Mouse (Mus musculus): ENCODE data around the gene Gal3st1. TPM values are rescaled to one million over a fixed set of nuclear protein-coding genes. Genes with fewer than 3 reads are reported as not detected.

The Gal3st1 gene
- polyA plus RNA-seq, 1 experiment from 2014 or later = 10.0 TPM

GRCm38 (mm10) chr11:4034169-4034568 lies 50.7 kb downstream of the Gal3st1 start:
- in situ Hi-C loops (cut with MboI; ENCODE audit: low pct_unique_long_range_greater_than_20kb) = loop anchor here (25.0 kb wide), 1 partner anchor 928 kb away; no protein-coding TSS in a partner anchor
- POLR2A ChIA-PET = no interaction called here
- ATAC-seq (no peak), DNase-seq (ENCODE audit: low read depth, low spot score) (no peak)
- no peak for TF ChIP-seq CTCF (IDR thresholded peaks at IDR 0.05)
- CTCF ChIA-PET = no interaction called here
- peaks cover 15% of the 10 kb centered on the region for H3K27me3 ChIP-seq

- no peak for DNase-seq (ENCODE audit: low read depth, low spot score)
- in situ Hi-C loops (cut with MboI; ENCODE audit: low pct_unique_long_range_greater_than_20kb) = loop anchor here (25.0 kb wide), 1 partner anchor 927 kb away; no protein-coding TSS in a partner anchor
- H3K27me3 ChIP-seq = peaks cover 4% of the 10 kb centered on the region
- TF ChIP-seq CTCF (IDR thresholded peaks at IDR 0.05) = no peak
- ChIA-PET POLR2A (no interaction called here), CTCF (no interaction called here)
- no peak for ATAC-seq
Measured at GRCm38 (mm10) chr11:4035116-4035892, 51.9 kb downstream of the Gal3st1 start.

GRCm38 (mm10) chr11:4035916-4036315 lies 52.5 kb downstream of the Gal3st1 start:
- in situ Hi-C loops (cut with MboI; ENCODE audit: low pct_unique_long_range_greater_than_20kb) = loop anchor here (25.0 kb wide), 1 partner anchor 926 kb away; no protein-coding TSS in a partner anchor
- no peak for ATAC-seq

GRCm38 (mm10) chr11:4036365-4037084 lies 53.1 kb downstream of the Gal3st1 start:
- DNase-seq (ENCODE audit: low read depth, low spot score) (no peak), ATAC-seq (no peak)
- ChIA-PET CTCF (no interaction called here), POLR2A (no interaction called here)
- in situ Hi-C loops (cut with MboI; ENCODE audit: low pct_unique_long_range_greater_than_20kb) = loop anchor here (25.0 kb wide), 1 partner anchor 926 kb away; no protein-coding TSS in a partner anchor
- peaks cover 4% of the 10 kb centered on the region for H3K27me3 ChIP-seq
- TF ChIP-seq CTCF (IDR thresholded peaks at IDR 0.05) = no peak

More at GRCm38 (mm10) chr11:4035916-4036315, 52.5 kb downstream of the Gal3st1 start:
- ChIA-PET POLR2A (no interaction called here), CTCF (no interaction called here)
- H3K27me3 ChIP-seq = no peaks in the 10 kb centered on the region
- TF ChIP-seq CTCF (IDR thresholded peaks at IDR 0.05) = no peak
- no peak for DNase-seq (ENCODE audit: low read depth, low spot score)

GRCm38 (mm10) chr11:4039951-4040350 lies 56.5 kb downstream of the Gal3st1 start:
- in situ Hi-C loops (cut with MboI; ENCODE audit: low pct_unique_long_range_greater_than_20kb) = loop anchor here (25.0 kb wide), 1 partner anchor 922 kb away; no protein-coding TSS in a partner anchor
- DNase-seq (ENCODE audit: low read depth, low spot score) = no peak
- CTCF ChIA-PET = interaction anchor here (1.1 kb wide), 1 partner anchor 40 kb away, joined by 3 read pairs; no protein-coding TSS in a partner anchor

DNA sequence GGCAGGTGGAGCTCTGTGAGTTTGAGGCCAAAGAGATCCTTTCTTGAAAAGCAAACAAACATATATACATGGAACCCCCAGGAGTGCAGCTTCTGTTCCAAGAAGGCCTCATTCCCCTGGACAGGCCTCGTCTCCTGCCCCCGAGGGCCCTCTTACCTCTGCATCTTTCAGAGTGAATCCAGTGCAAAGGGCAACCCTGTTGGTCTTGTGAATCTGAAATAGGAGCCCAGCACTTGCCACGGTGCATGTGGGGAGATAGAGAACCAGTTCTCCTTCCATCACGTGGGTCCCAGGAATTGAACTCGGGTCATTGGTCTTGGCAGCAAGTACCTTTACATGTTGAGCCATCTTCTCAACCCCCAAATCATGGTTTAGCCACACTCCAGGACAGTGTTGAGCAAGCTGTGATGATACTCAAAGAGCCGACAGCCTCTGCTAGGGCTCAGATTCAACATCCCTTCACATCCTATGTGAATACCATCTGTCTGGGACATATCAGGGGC lies 57.7 kb downstream of the Gal3st1 start:
- ChIA-PET CTCF (no interaction called here), POLR2A (no interaction called here)
- no peak for DNase-seq (ENCODE audit: low read depth, low spot score)
- ATAC-seq = no peak
- in situ Hi-C loops (cut with MboI; ENCODE audit: low pct_unique_long_range_greater_than_20kb) = loop anchor here (25.0 kb wide), 1 partner anchor 921 kb away; no protein-coding TSS in a partner anchor
- peaks cover 21% of the 10 kb centered on the region for H3K27me3 ChIP-seq
- no peak for TF ChIP-seq CTCF (IDR thresholded peaks at IDR 0.05)

More at GRCm38 (mm10) chr11:4039951-4040350, 56.5 kb downstream of the Gal3st1 start:
- H3K27me3 ChIP-seq = peaks cover 21% of the 10 kb centered on the region
- ATAC-seq = no peak
- TF ChIP-seq CTCF (IDR thresholded peaks at IDR 0.05) = no peak
- POLR2A ChIA-PET = no interaction called here

DNA sequence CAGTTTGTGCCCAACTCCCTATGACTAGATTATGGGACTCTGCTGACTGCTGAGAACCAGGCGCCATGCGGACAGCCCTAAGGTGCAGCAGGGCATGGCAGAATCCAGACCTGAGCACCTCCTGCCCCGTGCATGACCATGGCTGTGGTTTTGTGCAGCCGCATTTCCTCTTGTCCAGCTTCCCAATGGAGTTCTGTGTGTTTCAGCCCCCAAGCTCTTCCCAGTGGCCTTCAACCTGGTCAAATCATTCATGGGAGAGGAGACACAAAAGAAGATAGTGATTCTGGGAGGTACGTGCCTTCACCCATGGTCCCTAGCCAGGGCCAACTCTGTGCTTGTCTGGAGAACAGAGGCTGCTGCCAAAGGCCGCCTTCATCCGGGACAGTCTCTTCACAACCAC lies 59.6 kb downstream of the Gal3st1 start:
- POLR2A ChIA-PET = no interaction called here
- in situ Hi-C loops (cut with MboI; ENCODE audit: low pct_unique_long_range_greater_than_20kb) = loop anchor here (25.0 kb wide), 1 partner anchor 919 kb away; no protein-coding TSS in a partner anchor
- DNase-seq (ENCODE audit: low read depth, low spot score) (no peak), ATAC-seq (no peak)
- TF ChIP-seq CTCF (IDR thresholded peaks at IDR 0.05) = no peak
- peaks cover 31% of the 10 kb centered on the region for H3K27me3 ChIP-seq
- CTCF ChIA-PET = no interaction called here

- no peak for TF ChIP-seq CTCF (IDR thresholded peaks at IDR 0.05)
- DNase-seq (ENCODE audit: low read depth, low spot score) = no peak
- CTCF ChIA-PET = no interaction called here
- in situ Hi-C loops (cut with MboI; ENCODE audit: low pct_unique_long_range_greater_than_20kb) = loop anchor here (25.0 kb wide), 1 partner anchor 916 kb away; no protein-coding TSS in a partner anchor
- ATAC-seq = no peak
- H3K27me3 ChIP-seq = peaks cover 27% of the 10 kb centered on the region
- POLR2A ChIA-PET = no interaction called here
Measured at GRCm38 (mm10) chr11:4046526-4046925, 63.1 kb downstream of the Gal3st1 start.

DNA sequence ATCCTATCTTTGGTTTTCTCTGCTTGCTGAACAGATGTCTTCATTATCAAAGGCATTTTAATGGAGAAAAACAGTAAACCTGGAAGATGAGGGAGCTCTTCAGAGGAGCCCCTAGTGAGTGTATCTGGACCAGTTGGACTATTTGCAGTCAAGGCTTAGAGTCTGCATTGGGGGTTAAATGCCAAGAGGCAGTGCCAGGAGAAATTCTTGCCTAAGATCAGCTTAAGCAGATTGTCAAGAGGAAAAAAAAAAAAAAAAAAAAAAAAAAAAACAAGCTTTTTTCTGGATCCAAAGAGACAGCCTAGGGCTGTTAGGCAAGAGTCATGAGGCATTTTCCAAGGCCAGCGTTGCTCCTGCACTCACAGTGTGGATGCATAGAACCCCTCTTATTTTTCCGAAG lies 64.3 kb downstream of the Gal3st1 start:
- DNase-seq (ENCODE audit: low read depth, low spot score) (no peak), ATAC-seq (no peak)
- TF ChIP-seq CTCF (IDR thresholded peaks at IDR 0.05) = no peak
- H3K27me3 ChIP-seq = peaks cover 29% of the 10 kb centered on the region
- POLR2A ChIA-PET = no interaction called here
- CTCF ChIA-PET = interaction anchor here (0.8 to 1.5 kb wide), 3 partner anchors 32 to 38 kb away, joined by 3 to 4 read pairs (median 3); no protein-coding TSS in a partner anchor
- in situ Hi-C loops (cut with MboI; ENCODE audit: low pct_unique_long_range_greater_than_20kb) = loop anchor here (25.0 kb wide), 1 partner anchor 915 kb away; no protein-coding TSS in a partner anchor

DNA sequence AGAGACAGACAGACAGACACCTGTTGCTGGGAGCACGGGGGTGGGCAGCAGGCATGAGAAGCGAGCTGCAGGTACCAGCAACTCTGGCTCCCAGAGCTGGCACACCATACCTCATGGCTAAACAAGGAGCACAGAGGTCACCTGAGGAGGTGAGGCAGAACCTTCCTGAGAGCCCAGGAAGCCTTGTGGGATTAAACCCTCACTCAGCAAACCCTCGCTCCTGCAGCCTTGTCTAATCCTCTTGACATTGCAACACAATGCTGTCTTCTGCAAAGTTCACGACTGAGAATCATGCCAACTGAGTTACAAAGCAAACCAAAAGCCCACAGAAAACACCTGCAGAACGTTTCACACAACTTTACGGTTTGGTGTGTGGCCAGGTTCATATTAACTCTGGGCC lies 65.0 kb downstream of the Gal3st1 start:
- in situ Hi-C loops (cut with MboI; ENCODE audit: low pct_unique_long_range_greater_than_20kb) = loop anchor here (25.0 kb wide), 1 partner anchor 914 kb away; no protein-coding TSS in a partner anchor
- POLR2A ChIA-PET = no interaction called here
- CTCF ChIA-PET = interaction anchor here (1.5 kb wide), 1 partner anchor 37 kb away, joined by 3 read pairs; no protein-coding TSS in a partner anchor
- no peak for TF ChIP-seq CTCF (IDR thresholded peaks at IDR 0.05)
- ATAC-seq (no peak), DNase-seq (ENCODE audit: low read depth, low spot score) (no peak)
- peaks cover 23% of the 10 kb centered on the region for H3K27me3 ChIP-seq

Other genes starting within 250 kb of the Gal3st1 start
- 0.15 TPM for gene Osbp2, start 119.7 kb upstream of the Gal3st1 start, polyA plus RNA-seq (2021)
- 2.0 TPM for gene 4921536K21Rik, start 88.5 kb upstream of the Gal3st1 start, polyA plus RNA-seq (2021)
- 16.4 TPM for gene Dusp18, start 88.4 kb upstream of the Gal3st1 start, polyA plus RNA-seq (2021)
- gene Slc35e4, start 69.0 kb upstream of the Gal3st1 start, polyA plus RNA-seq (2021) = 25.6 TPM
- 158 TPM for gene Tcn2, start 51.5 kb upstream of the Gal3st1 start, polyA plus RNA-seq (2021)
- gene Pes1, start 19.7 kb upstream of the Gal3st1 start, polyA plus RNA-seq (2021) = 86.4 TPM
- gene 4930556J24Rik, start 6.9 kb upstream of the Gal3st1 start, polyA plus RNA-seq (2021) = 0.15 TPM
- gene Sec14l4, start 47.8 kb downstream of the Gal3st1 start, polyA plus RNA-seq (2021) = not detected
- gene Sec14l3, start 81.2 kb downstream of the Gal3st1 start, polyA plus RNA-seq (2021) = not detected
- gene Mtfp1, start 111.8 kb downstream of the Gal3st1 start, polyA plus RNA-seq (2021) = 15.1 TPM
- 23.6 TPM for gene Sec14l2, start 139.8 kb downstream of the Gal3st1 start, polyA plus RNA-seq (2021)
- gene Rnf215, start 151.6 kb downstream of the Gal3st1 start, polyA plus RNA-seq (2021) = 31.8 TPM
- 17.3 TPM for gene Ccdc157, start 176.7 kb downstream of the Gal3st1 start, polyA plus RNA-seq (2021)
- gene Sf3a1, start 176.7 kb downstream of the Gal3st1 start, polyA plus RNA-seq (2021) = 45.2 TPM
- gene Tbc1d10a, start 203.2 kb downstream of the Gal3st1 start, polyA plus RNA-seq (2021) = 50.9 TPM
- 0.35 TPM for gene Castor1, start 234.6 kb downstream of the Gal3st1 start, polyA plus RNA-seq (2021)